Mouse (Mus musculus): ENCODE measurements around the gene Obscn. TPM values are rescaled to one million over a fixed set of nuclear protein-coding genes. Genes with fewer than 3 reads are reported as not detected.

Gene Obscn
- 1.2 and 1.6 TPM in 2 replicates for polyA plus RNA-seq (2012; rRNA removed)

DNA sequence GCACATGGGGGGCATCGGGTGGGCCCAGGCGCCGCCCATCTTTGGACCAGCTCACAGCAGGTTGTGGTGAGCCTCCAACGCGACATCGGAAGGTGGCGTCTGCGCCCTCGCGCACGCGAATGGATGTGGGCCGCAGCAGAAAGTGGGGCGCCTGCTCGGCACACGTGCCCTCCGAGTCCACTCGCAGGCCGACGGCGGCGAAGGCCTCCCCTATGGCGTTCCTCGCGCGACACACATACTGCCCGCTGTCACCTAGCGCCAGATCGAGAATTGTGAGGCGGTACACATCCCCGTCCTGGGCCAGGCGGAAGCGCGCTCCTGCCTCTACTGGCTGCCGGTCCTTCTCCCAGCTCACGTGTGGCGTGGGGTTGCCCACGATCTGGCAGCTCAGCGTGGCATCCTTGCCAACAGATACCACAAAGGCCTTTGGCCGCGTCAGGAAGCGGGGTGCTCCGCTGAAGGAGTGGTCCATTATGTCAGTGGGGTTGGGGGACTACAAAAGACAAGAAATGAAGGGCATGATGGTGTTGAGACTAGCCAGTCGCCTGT, at the start of gene Obscn:
Obscn (minus strand) TSS at position 499 of the 549 bp plus-strand sequence.
- no peak for DNase-seq (ENCODE audit: low read depth in 1 of 2, low spot score in 2 of 2)
- Histone ChIP-seq H3K27ac (ENCODE audit: insufficient read depth, low read length) (no peak within 1 kb of the TSS), H3K4me3 (ENCODE audit: extremely low read depth, insufficient read depth, insufficient read length) (no peak within 1 kb of the TSS), H3K4me1 (ENCODE audit: control insufficient read depth, insufficient read depth, insufficient read length) (peaks cover 2% of the 10 kb centered on the region; the same call in 1 of the 2 replicates), H3K27me3 (ENCODE audit: control insufficient read depth, insufficient read depth, low read length) (peaks cover 6% of the 10 kb centered on the region; the same call in 1 of the 2 replicates), H3K36me3 (ENCODE audit: control insufficient read depth, insufficient read depth, low read length) (no peaks in the 10 kb centered on the region)
- TF ChIP-seq POLR2A (IDR thresholded peaks at IDR 0.05; ENCODE audit: low read depth, low read length) = no peak
- no peak for TF ChIP-seq CTCF (IDR thresholded peaks at IDR 0.05; ENCODE audit: extremely low read depth, insufficient read depth, insufficient read length, insufficient replicate concordance)
- WGBS = 24% methylated on average over 44 of the region's 44 CpGs

DNA sequence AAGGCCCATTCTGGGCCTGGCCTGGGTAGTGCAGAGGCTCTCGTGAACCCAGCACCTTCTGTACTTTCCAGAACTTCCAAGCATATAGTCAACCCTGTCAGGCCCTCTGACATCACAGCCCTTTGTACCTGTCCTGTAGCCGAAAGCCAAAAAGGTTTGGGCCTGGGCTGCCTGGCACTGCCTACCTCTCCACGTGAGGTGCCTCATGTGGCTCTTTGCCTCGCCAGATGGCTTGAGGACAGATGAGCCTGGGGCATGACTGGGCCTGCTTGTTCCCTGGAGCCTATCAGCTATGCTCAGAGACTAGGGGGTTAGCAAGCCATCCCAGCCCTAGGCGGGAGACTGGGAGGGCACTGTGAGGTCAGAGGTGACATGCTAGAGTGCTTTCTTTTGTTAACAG, 49.3 kb upstream of the Obscn start:
- Histone ChIP-seq H3K36me3 (ENCODE audit: control insufficient read depth, insufficient read depth, low read length) (peaks cover 13% of the 10 kb centered on the region), H3K4me3 (ENCODE audit: extremely low read depth, insufficient read depth, insufficient read length) (no peak overlapping the region), H3K27me3 (ENCODE audit: control insufficient read depth, insufficient read depth, low read length) (no peaks in the 10 kb centered on the region), H3K4me1 (ENCODE audit: control insufficient read depth, insufficient read depth, insufficient read length) (no peaks in the 10 kb centered on the region), H3K27ac (ENCODE audit: insufficient read depth, low read length) (no peak overlapping the region)
- 87% methylated on average over 5 of the region's 5 CpGs for WGBS
- DNase-seq (ENCODE audit: low read depth in 1 of 2, low spot score in 2 of 2) = no peak
- TF ChIP-seq CTCF (IDR thresholded peaks at IDR 0.05; ENCODE audit: extremely low read depth, insufficient read depth, insufficient read length, insufficient replicate concordance) (no peak), POLR2A (IDR thresholded peaks at IDR 0.05; ENCODE audit: low read depth, low read length) (no peak)

DNA sequence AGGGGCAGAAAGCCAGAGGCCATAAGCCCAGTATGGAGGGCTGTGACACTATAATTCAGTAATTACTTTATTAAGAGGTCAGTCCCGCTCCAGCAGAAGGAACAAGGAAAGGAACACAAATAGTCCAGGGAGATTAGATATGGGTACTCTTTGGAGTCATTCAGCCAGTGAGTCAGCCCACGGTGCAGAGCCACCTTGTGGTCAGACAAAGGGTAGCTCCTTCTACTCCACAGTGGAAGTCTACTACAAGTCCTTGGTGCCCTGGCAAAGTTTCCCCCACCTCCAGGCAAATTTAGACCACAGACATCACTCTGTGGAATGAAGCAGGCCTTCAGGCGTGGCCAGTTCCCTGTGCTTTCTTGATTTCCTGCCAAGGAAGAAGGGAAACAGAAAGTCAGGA, 47.6 kb upstream of the Obscn start:
- H3K36me3 ChIP-seq (ENCODE audit: control insufficient read depth, insufficient read depth, low read length) = peaks cover 13% of the 10 kb centered on the region
- H3K27me3 ChIP-seq (ENCODE audit: control insufficient read depth, insufficient read depth, low read length) = no peaks in the 10 kb centered on the region
- 46% methylated on average over 3 of the region's 3 CpGs for WGBS
- no peak for TF ChIP-seq POLR2A (IDR thresholded peaks at IDR 0.05; ENCODE audit: low read depth, low read length)
- TF ChIP-seq CTCF (IDR thresholded peaks at IDR 0.05; ENCODE audit: extremely low read depth, insufficient read depth, insufficient read length, insufficient replicate concordance) = no peak
- peak overlapping the region; percentile 16; the same call in 1 of the 2 replicates for H3K27ac ChIP-seq (ENCODE audit: insufficient read depth, low read length)
- H3K4me3 ChIP-seq (ENCODE audit: extremely low read depth, insufficient read depth, insufficient read length) = no peak overlapping the region
- no peaks in the 10 kb centered on the region for H3K4me1 ChIP-seq (ENCODE audit: control insufficient read depth, insufficient read depth, insufficient read length)
- DNase-seq (ENCODE audit: low read depth in 1 of 2, low spot score in 2 of 2) = no peak

DNA sequence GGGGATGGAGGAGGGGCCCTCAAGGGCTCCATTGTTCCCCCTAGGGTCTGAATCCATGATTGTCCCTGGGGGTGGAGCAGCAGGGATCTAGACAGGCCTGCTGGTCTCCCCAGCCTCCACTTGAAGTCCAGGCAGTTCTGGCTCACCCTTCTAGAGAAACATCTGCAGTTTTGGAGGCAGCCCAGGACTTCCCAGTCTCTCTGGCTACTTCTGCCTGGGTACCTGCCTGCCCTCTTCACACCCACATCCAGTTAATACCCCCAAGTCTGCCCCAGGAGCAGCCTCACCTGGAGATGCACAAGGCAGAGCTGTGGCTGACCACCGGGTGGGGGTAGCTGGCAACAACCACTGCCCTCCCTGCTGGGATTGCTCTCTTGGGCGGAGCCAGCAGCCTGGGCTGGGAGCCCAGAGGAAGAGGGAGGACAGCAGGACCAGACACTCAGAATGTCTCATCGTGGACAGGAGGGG, 46.7 kb upstream of the Obscn start, which contains the start of gene Gjc2:
Gjc2 (minus strand) TSS at position 350 of the 468 bp plus-strand sequence.
- H3K4me1 ChIP-seq (ENCODE audit: control insufficient read depth, insufficient read depth, insufficient read length) = no peaks in the 10 kb centered on the region
- 58% methylated on average over 3 of the region's 3 CpGs for WGBS
- H3K4me3 ChIP-seq (ENCODE audit: extremely low read depth, insufficient read depth, insufficient read length) = no peak within 1 kb of the TSS
- peak within 1 kb of the TSS; percentile 16; the same call in 1 of the 2 replicates for H3K27ac ChIP-seq (ENCODE audit: insufficient read depth, low read length)
- no peaks in the 10 kb centered on the region; the same call in 1 of the 2 replicates for H3K27me3 ChIP-seq (ENCODE audit: control insufficient read depth, insufficient read depth, low read length)
- no peak for DNase-seq (ENCODE audit: low read depth in 1 of 2, low spot score in 2 of 2)
- peaks cover 13% of the 10 kb centered on the region for H3K36me3 ChIP-seq (ENCODE audit: control insufficient read depth, insufficient read depth, low read length)
- TF ChIP-seq POLR2A (IDR thresholded peaks at IDR 0.05; ENCODE audit: low read depth, low read length) (no peak), CTCF (IDR thresholded peaks at IDR 0.05; ENCODE audit: extremely low read depth, insufficient read depth, insufficient read length, insufficient replicate concordance) (no peak)

DNA sequence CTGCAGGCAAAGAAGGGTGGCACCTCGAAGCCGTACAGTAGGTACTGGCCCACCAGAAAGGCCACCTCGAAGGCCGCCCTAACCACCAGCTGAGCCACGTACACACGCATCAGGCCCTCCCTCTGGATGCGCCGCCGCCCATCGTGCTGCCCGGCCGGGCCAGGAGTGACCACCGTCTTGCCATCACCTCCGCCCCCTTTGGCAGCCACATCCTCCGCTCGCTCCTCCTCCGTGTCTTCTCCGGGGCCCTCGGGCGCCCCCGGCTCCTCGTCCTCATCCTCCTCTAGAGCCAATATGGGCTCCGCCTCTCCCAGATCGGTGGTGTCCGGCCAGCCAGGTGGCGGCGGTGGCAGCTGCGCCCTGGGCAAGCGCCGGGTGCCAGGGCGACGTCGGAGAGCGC, 40.7 kb upstream of the Obscn start:
- no peak for TF ChIP-seq POLR2A (IDR thresholded peaks at IDR 0.05; ENCODE audit: low read depth, low read length)
- TF ChIP-seq CTCF (IDR thresholded peaks at IDR 0.05; ENCODE audit: extremely low read depth, insufficient read depth, insufficient read length, insufficient replicate concordance) = no peak
- no peak overlapping the region for H3K4me3 ChIP-seq (ENCODE audit: extremely low read depth, insufficient read depth, insufficient read length)
- no peak overlapping the region for H3K27ac ChIP-seq (ENCODE audit: insufficient read depth, low read length)
- 16% methylated on average over 34 of the region's 34 CpGs for WGBS
- H3K36me3 ChIP-seq (ENCODE audit: control insufficient read depth, insufficient read depth, low read length) = no peaks in the 10 kb centered on the region
- no peaks in the 10 kb centered on the region for H3K4me1 ChIP-seq (ENCODE audit: control insufficient read depth, insufficient read depth, insufficient read length)
- DNase-seq (ENCODE audit: low read depth in 1 of 2, low spot score in 2 of 2) = no peak
- H3K27me3 ChIP-seq (ENCODE audit: control insufficient read depth, insufficient read depth, low read length) = peaks cover 7% of the 10 kb centered on the region

DNA sequence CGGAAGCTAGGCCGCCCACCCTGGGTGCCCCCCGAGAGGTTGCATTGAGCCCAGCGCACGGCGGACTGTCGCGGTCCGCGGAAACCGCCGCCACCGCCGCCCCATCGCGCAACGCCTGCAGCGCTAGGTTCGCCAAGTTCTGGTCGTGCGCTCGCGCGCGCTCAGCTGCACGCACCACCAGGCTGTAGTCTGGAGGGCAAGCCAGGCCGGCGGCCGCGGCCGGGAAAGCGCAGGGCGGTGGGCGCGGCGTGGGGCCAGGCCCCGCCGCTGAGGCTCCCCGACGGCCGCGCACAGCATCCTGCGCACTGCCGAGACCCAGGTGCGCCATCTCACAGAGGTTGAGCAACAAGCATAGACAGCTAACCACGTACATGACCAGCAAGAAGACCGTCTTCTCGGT, 40.3 kb upstream of the Obscn start:
- H3K27ac ChIP-seq (ENCODE audit: insufficient read depth, low read length) = no peak overlapping the region
- WGBS = 9% methylated on average over 41 of the region's 48 CpGs
- no peak overlapping the region for H3K4me3 ChIP-seq (ENCODE audit: extremely low read depth, insufficient read depth, insufficient read length)
- TF ChIP-seq POLR2A (IDR thresholded peaks at IDR 0.05; ENCODE audit: low read depth, low read length) (no peak), CTCF (IDR thresholded peaks at IDR 0.05; ENCODE audit: extremely low read depth, insufficient read depth, insufficient read length, insufficient replicate concordance) (no peak)
- no peak for DNase-seq (ENCODE audit: low read depth in 1 of 2, low spot score in 2 of 2)
- peaks cover 7% of the 10 kb centered on the region for H3K27me3 ChIP-seq (ENCODE audit: control insufficient read depth, insufficient read depth, low read length)
- H3K36me3 ChIP-seq (ENCODE audit: control insufficient read depth, insufficient read depth, low read length) = no peaks in the 10 kb centered on the region
- no peaks in the 10 kb centered on the region for H3K4me1 ChIP-seq (ENCODE audit: control insufficient read depth, insufficient read depth, insufficient read length)

DNA sequence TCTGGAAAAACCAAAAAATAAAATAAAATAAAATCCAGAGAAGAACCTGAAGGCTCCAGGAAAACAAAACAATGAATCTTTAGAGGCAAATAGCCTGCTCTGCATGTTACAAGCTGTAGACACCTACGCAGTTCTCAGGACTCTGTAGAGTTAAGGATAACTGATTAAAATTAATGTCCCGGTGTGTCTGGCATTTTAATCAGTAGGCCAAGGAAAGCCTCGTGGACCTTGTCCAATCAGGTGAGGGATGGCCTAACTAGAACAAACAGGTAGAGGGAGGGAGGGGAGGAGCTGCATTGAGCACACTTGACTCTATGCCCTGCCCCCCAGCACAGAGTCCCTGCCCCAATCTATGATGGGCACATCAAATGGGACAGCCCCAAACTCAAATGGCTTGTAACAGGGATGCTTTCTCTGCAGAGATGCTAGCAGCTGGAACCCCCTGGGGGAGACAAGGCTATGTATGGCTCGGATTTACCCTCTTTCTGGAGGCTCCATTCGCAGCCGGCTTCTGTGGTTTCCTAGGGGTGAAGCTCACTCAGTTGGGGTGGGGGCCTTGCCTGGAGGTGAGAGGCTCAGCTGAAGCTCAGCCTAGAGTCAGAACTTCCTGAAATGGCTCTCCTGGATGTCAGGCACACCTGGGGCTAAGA, 38.1 kb upstream of the Obscn start:
- TF ChIP-seq CTCF (IDR thresholded peaks at IDR 0.05; ENCODE audit: extremely low read depth, insufficient read depth, insufficient read length, insufficient replicate concordance) (no peak), POLR2A (IDR thresholded peaks at IDR 0.05; ENCODE audit: low read depth, low read length) (no peak)
- H3K36me3 ChIP-seq (ENCODE audit: control insufficient read depth, insufficient read depth, low read length) = no peaks in the 10 kb centered on the region
- peaks cover 7% of the 10 kb centered on the region for H3K27me3 ChIP-seq (ENCODE audit: control insufficient read depth, insufficient read depth, low read length)
- H3K27ac ChIP-seq (ENCODE audit: insufficient read depth, low read length) = no peak overlapping the region
- no peak overlapping the region for H3K4me3 ChIP-seq (ENCODE audit: extremely low read depth, insufficient read depth, insufficient read length)
- no peaks in the 10 kb centered on the region for H3K4me1 ChIP-seq (ENCODE audit: control insufficient read depth, insufficient read depth, insufficient read length)
- no peak for DNase-seq (ENCODE audit: low read depth in 1 of 2, low spot score in 2 of 2)
- 62% methylated on average over 6 of the region's 6 CpGs for WGBS

Measured in spleen, adult 2 months (tissue).